Mouse (Mus musculus) olfactory bulb, adult 2 months (tissue): Measurements from ENCODE around the gene Rc3h1. TPM values are rescaled to one million over a fixed set of nuclear protein-coding genes. Genes with fewer than 3 reads are reported as not detected.
"Not testable (repeated sequence)": the region's sequence is repeated elsewhere in the genome, so short reads cannot be mapped to it uniquely, and the experiment has no call there.

ENCODE experiments used
- H3K27ac ChIP-seq: fragments of 200-500 bp; 2 replicates; pipeline ENCODE4 v1.5.1; 2012; ENCODE audit warnings: low read depth, low read length; ENCODE audit not compliant: insufficient read depth
- H3K4me1 ChIP-seq: fragments of 200-500 bp; 2 replicates; pipeline ENCODE4 v1.6.1; 2012; ENCODE audit warnings: low read length; ENCODE audit not compliant: control insufficient read depth, insufficient read depth
- H3K4me3 ChIP-seq: fragments of 200-500 bp; 2 replicates; pipeline ENCODE4 v1.5.1; 2012; ENCODE audit warnings: mild to moderate bottlenecking, low read depth, low read length, moderate library complexity; ENCODE audit not compliant: insufficient read depth
- CTCF ChIP-seq: fragments of 200-500 bp; IDR thresholded peaks from 2 replicates; pipeline ENCODE4 v1.5.1; 2012; ENCODE audit warnings: low read depth, mild to moderate bottlenecking, low read length, moderate library complexity; ENCODE audit not compliant: insufficient read depth
- POLR2A ChIP-seq: fragments of 200-500 bp; IDR thresholded peaks from 2 replicates; pipeline ENCODE4 v1.6.1; 2012; ENCODE audit warnings: mild to moderate bottlenecking, low read depth, low read length, moderate library complexity; ENCODE audit not compliant: insufficient read depth
- WGBS: fragments of 180-500 bp; shearing (Covaris S2); methylation state at CpG from one replicate; pipeline ENCODE4 v1.1.7; 2018; 5-methylcytosine and 5-hydroxymethylcytosine counted together
- polyA plus RNA-seq: library from polyadenylated mRNA; stranded (reverse); fragments of >200 nt; gene quantifications from 2 replicates; pipeline ENCODE4 v1.2.4, GENCODE M21; 2012; ENCODE audit warnings: low replicate concordance; ENCODE audit not compliant: missing spikeins, insufficient read depth, insufficient read length

Gene Rc3h1
- polyA plus RNA-seq, 1 experiment, result not detected

DNA sequence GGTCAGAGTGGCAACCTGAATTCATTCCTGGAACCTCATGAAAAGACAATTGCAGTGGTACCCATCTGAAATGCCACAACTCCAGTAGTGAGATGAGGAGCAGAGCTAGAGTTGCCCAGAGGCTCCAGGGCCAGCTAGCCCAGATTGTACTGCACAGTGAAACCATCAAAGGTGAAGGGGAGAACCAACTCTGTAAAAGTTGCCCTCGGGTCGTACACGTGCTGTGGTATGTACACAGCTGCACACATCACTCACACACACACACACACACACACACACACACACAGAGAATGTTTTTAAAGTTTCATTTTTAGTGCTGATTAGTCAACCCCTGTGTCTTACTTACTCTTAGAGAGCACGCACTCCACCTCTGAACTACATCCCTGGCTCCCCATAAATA, 75.1 kb downstream of the Rc3h1 start:
- Histone ChIP-seq H3K4me1 (no peaks in the 10 kb centered on the region), H3K27ac (no peak overlapping the region), H3K4me3 (no peak overlapping the region)
- 93% methylated on average over 4 of the region's 4 CpGs for WGBS
- TF ChIP-seq POLR2A, result no peak
- no peak for TF ChIP-seq CTCF

DNA sequence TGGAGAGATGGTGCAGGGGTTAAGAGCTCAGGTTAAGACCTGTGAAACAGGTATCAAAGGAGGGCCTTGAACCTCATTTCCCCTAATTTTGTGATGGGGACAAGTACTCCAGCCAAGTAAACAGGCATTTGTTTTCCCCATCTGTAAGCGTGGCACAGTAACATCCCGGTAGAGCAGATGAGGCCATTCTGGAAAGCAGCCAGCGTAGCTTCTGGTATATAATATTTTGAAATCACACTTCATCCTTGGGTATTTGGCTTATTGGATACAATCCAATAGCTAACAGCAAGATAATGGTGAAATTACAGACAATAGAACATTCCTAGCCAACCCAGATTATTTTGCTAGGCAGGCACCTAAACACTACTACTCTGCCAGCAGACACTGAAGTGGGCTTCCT, 76.7 kb downstream of the Rc3h1 start:
- TF ChIP-seq CTCF (no peak), POLR2A (no peak)
- H3K4me3 ChIP-seq, result no peak overlapping the region
- no peaks in the 10 kb centered on the region for H3K4me1 ChIP-seq
- H3K27ac ChIP-seq, result no peak overlapping the region
- WGBS, result 66% methylated on average over 3 of the region's 3 CpGs

DNA sequence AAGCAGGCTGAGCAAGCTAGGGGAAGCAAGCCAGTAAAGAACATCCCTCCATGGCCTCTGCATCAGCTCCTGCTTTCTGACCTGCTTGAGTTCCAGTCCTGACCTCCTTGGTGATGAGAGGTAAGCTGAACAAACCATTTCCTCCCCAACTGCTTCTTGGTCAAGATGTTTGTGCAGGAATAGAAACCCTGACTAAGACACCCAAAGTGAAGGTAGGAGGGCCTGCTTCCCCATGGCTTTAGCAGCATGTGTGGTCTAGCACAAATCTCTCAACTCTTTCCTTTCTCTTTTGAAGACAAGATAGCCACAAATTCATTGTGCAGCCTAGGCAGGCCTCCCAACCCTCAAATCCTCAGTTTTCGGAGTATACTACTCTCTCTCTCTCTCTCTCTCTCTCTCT, 78.5 kb downstream of the Rc3h1 start:
- not testable (repeated sequence) for H3K4me1 ChIP-seq, H3K4me3 ChIP-seq, H3K27ac ChIP-seq
- 84% methylated on average over 1 of the region's 1 CpGs for WGBS

DNA sequence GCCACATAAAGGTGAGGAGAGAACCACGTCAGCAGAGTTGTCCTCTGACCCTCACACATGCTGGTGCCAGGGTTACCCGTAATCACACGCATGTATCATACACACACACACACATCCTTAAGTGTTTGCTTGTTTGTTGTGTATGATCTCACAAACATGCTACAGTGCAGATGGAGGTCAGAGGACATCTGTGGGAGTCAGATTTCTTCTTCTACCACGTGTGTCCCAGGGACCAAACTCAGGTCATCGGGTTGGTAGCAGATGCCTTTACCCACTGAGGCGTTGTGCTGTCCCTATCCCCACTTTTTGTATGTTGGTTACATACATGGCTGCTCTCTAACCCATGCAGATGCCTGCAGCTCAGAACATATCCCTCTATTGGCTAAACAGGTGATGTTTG, 79.3 kb downstream of the Rc3h1 start:
- Histone ChIP-seq H3K27ac (no peak overlapping the region), H3K4me3 (no peak overlapping the region), H3K4me1 (no peaks in the 10 kb centered on the region)
- 92% methylated on average over 6 of the region's 6 CpGs for WGBS
- TF ChIP-seq POLR2A, result no peak
- TF ChIP-seq CTCF, result no peak

DNA sequence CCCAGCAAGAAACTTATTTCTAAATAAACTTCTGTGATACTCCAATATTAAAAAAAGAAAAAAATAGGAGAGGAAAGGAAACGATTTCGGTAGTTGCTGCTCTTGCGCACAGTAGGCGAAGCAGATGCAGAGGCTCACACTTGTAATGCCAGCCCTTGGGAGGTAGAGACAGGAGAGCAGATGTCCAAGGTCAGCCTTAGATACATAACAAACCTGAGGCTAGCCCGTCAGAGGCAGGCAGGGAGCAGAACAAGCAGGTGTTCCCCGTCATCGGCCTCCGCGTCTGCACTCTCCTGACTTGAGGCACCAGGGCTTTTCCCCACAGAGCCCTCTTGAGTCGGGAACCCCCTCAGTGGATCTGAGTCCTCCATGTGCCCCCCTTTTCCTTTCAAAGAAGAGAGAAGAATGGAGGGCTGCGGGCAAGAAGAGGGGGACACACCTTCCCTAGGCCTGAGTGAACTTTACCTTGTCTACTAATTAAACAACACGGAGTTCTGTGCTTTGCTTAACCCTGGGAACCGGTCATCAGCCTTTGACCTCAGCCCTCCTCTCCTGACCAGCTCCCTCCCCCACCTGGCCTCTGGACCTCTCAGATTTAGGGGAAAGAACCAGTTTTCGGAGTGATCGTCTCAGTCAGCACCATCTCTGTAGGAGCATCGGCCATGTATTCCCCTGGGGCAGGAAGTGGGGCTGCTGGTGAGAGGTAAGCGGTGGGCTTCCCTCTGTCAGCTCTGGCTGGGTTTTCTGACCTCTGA, 80.8 kb downstream of the Rc3h1 start:
- no peaks in the 10 kb centered on the region for H3K4me1 ChIP-seq
- 90% methylated on average over 17 of the region's 17 CpGs for WGBS
- no peak overlapping the region for H3K4me3 ChIP-seq
- TF ChIP-seq CTCF, result no peak
- TF ChIP-seq POLR2A, result no peak
- H3K27ac ChIP-seq, result no peak overlapping the region

DNA sequence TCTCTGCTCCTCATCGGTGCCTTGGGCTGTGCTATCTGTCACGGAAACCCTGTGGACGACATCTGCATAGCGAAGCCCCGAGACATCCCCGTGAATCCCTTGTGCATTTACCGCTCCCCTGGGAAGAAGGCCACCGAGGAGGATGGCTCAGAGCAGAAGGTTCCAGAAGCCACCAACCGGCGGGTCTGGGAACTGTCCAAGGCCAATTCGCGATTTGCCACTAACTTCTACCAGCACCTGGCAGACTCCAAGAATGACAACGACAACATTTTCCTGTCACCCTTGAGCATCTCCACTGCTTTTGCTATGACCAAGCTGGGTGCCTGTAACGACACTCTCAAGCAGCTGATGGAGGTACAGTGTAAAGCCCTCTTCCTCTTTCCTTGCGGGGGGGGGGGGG, 83.2 kb downstream of the Rc3h1 start:
- TF ChIP-seq POLR2A (no peak), CTCF (no peak)
- Histone ChIP-seq H3K27ac (no peak overlapping the region), H3K4me1 (no peaks in the 10 kb centered on the region), H3K4me3 (no peak overlapping the region)
- WGBS, result 90% methylated on average over 15 of the region's 15 CpGs

DNA sequence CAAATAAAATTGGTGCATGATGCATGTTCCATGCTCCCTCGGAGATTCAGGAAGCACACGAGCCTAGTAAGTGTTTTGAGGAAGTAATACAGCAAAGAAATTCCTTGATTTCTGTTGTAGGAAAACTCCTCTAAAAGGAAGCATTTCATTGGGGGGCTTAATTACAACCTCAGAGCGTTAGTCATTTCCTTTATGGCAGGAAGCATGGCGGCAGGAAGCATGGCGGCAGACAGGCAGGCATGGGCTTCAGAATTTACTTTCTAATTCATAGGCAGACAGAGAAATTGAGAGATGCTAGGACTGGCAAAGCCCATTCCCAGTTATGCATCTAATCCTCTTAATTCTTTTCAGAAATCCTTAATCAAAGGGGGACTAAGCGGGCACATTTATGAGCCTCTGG, 87.6 kb downstream of the Rc3h1 start:
- Histone ChIP-seq H3K4me3 (no peak overlapping the region), H3K27ac (no peak overlapping the region), H3K4me1 (no peaks in the 10 kb centered on the region)
- TF ChIP-seq POLR2A (no peak), CTCF (no peak)
- WGBS, result 74% methylated on average over 6 of the region's 6 CpGs

DNA sequence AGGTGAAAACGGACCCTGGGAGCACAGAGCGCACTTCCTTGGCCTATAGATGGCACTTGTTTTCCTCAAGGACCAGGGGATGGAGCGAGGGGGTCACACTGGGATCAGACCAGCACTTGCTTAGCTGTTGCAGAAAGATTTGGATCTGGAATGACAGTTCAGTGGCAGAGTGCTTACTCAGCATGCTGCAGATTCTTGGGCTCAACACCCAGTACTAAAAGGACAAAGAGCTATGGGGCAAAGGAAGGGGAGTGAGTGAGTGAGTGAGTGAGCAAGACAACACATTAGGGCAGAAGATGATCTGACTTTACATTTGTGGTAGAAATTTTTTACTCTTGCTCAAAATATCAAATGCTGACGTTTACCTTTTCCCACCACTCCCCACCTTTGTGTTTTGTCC, 98.7 kb downstream of the Rc3h1 start:
- WGBS, result 87% methylated on average over 4 of the region's 4 CpGs
- H3K4me1 ChIP-seq, result peaks cover 2% of the 10 kb centered on the region; the same call in 1 of the 2 replicates
- H3K4me3 ChIP-seq, result no peak overlapping the region
- TF ChIP-seq CTCF, result no peak
- TF ChIP-seq POLR2A, result no peak
- no peak overlapping the region for H3K27ac ChIP-seq

DNA sequence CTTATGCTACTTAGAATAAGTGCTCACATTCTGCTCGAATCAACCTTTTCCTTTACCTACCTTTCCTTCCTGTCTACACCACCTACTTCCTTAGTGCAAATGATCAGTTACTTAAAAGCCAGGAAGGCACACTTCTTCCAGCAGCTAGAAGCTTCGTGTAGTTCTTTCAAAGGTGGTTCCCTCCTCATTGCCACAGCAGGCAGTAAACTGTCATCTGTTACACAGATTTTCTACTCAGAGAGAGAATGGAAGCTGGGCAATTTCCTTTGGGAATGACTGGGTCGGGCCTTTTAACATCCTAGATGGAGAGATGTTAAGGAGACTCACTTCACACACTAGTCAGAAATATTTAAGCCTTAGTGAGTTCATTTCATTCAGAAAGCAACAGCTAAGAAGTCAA, 99.3 kb downstream of the Rc3h1 start:
- H3K4me1 ChIP-seq, result peaks cover 2% of the 10 kb centered on the region; the same call in 1 of the 2 replicates
- TF ChIP-seq POLR2A (no peak), CTCF (no peak)
- H3K4me3 ChIP-seq, result no peak overlapping the region
- no peak overlapping the region for H3K27ac ChIP-seq
- WGBS, result 74% methylated on average over 3 of the region's 3 CpGs

DNA sequence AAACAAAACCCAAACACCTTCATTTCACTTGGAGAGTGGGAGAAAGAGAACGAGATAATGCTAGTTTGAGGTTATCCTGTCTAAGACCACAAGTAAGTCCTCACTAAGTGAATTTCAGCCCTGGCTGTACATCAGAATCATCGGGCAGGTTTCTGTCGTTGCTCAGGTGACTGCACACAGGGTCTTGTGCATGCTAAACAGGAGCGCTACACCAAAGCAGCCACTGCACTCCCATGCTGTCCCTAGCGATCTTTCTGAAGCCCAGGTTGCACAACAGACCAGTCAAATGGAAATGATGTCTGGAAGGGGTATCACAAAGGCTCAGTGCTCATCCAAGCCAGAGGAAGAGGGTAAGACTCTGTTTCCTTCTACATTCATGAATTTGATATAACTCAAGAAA, 100.3 kb downstream of the Rc3h1 start:
- WGBS, result 84% methylated on average over 5 of the region's 5 CpGs
- TF ChIP-seq POLR2A, result no peak
- no peak for TF ChIP-seq CTCF
- H3K27ac ChIP-seq, result no peak overlapping the region

More for the DNA sequence above, 100.3 kb downstream of the Rc3h1 start:
- no peak overlapping the region for H3K4me3 ChIP-seq
- H3K4me1 ChIP-seq, result peaks cover 2% of the 10 kb centered on the region; the same call in 1 of the 2 replicates
